Mouse (Mus musculus) embryonic facial prominence, embryonic 11.5 days (tissue): Measurements from ENCODE around the gene Mcm9. TPM values are rescaled to one million over a fixed set of nuclear protein-coding genes. Genes with fewer than 3 reads are reported as not detected.
A peak's percentile ranks its signal among the peaks of the same experiment; 100 is the strongest.
"Not testable (repeated sequence)": the region's sequence is repeated elsewhere in the genome, so short reads cannot be mapped to it uniquely, and the experiment has no call there.

Experiments
- ATAC-seq: fragments of 200-750 bp; cut with Nextera tagmentation; replicated peaks from 2 replicates; pipeline ENCODE4 v1.8.0; 2017; ENCODE audit warnings: low read depth; ENCODE audit not compliant: insufficient number of reproducible peaks, low FRiP score, low TSS enrichment
- DNase-seq: peaks from one replicate; pipeline ENCODE4 v3.0.0-alpha.2; 2015; ENCODE audit warnings: low spot score
- H3K27ac ChIP-seq: fragments of 300-500 bp; sonication (generic); replicated peaks from 2 replicates; pipeline ENCODE4 v1.5.1; 2014; ENCODE audit warnings: mild to moderate bottlenecking, low read depth, low read length, control low read depth
- H3K27me3 ChIP-seq: fragments of 300-500 bp; sonication (generic); 2 replicates; pipeline ENCODE4 v1.6.1; 2014; ENCODE audit warnings: mild to moderate bottlenecking, low read length, moderate library complexity, mixed read lengths; ENCODE audit not compliant: control insufficient read depth, insufficient read depth
- H3K36me3 ChIP-seq: fragments of 300-500 bp; sonication (generic); replicated peaks from 2 replicates; pipeline ENCODE4 v1.6.1; 2014; ENCODE audit warnings: low read depth, mild to moderate bottlenecking, low read length, moderate library complexity, mixed read lengths; ENCODE audit not compliant: control insufficient read depth, insufficient read depth
- H3K4me1 ChIP-seq: fragments of 300-500 bp; sonication (generic); 2 replicates; pipeline ENCODE4 v1.6.1; 2014; ENCODE audit warnings: low read length, mixed read lengths; ENCODE audit not compliant: control insufficient read depth, insufficient read depth
- H3K4me2 ChIP-seq: fragments of 300-500 bp; sonication (generic); 2 replicates; pipeline ENCODE4 v1.6.1; 2014; ENCODE audit warnings: low read depth, mild to moderate bottlenecking, control low read depth, low read length, moderate library complexity
- H3K4me3 ChIP-seq: fragments of 300-500 bp; sonication (generic); 2 replicates; pipeline ENCODE4 v1.5.1; 2014; ENCODE audit warnings: low read depth, low read length, control low read depth
- H3K9ac ChIP-seq: fragments of 300-500 bp; sonication (generic); replicated peaks from 2 replicates; pipeline ENCODE4 v1.6.1; 2014; ENCODE audit warnings: mild to moderate bottlenecking, control low read depth, low read length
- H3K9me3 ChIP-seq: fragments of 300-500 bp; sonication (generic); replicated peaks from 2 replicates; pipeline ENCODE4 v1.6.1; 2016; ENCODE audit warnings: mild to moderate bottlenecking, low read length, inconsistent platforms, mixed read lengths; ENCODE audit not compliant: control insufficient read depth
- WGBS: fragments of 180-500 bp; shearing (Covaris S2); extraction: QIAGEN DNeasy Blood & Tissue Kit; methylation state at CpG from one replicate; pipeline ENCODE4 v1.1.7; 2014; 5-methylcytosine and 5-hydroxymethylcytosine counted together
- polyA plus RNA-seq: library from polyadenylated mRNA; unstranded; fragments of >200 nt; fragmentation: Nextera tagmentation; extraction: Ambion mirVana; gene quantifications from 2 replicates; pipeline ENCODE4 v1.2.1, GENCODE M21; 2014

Gene Mcm9
- polyA plus RNA-seq, result 16.2 and 18.2 TPM in 2 replicates

GRCm38 (mm10) chr10:53630339-53630738 lies at the start of gene Mcm9:
Mcm9 (minus strand) TSS chr10:53630439.
- Histone ChIP-seq H3K27ac (peak within 1 kb of the TSS; percentile 92), H3K4me2 (peak within 1 kb of the TSS; percentile 40), H3K4me3 (peak within 1 kb of the TSS; percentile 75), H3K9ac (peak within 1 kb of the TSS; percentile 82)
- ATAC-seq, H3K27me3 ChIP-seq, H3K36me3 ChIP-seq, H3K4me1 ChIP-seq, H3K9me3 ChIP-seq: not testable (repeated sequence)
- 55% methylated on average over 10 of the region's 10 CpGs for WGBS
- peak; percentile 8 for DNase-seq

GRCm38 (mm10) chr10:53661788-53662187 lies 31.5 kb upstream of the Mcm9 start:
- 77% methylated on average over 4 of the region's 4 CpGs for WGBS
- no peaks in the 10 kb centered on the region for H3K9me3 ChIP-seq
- H3K4me2 ChIP-seq, result no peak overlapping the region
- H3K36me3 ChIP-seq, result no peaks in the 10 kb centered on the region
- H3K27ac ChIP-seq, result no peak overlapping the region
- H3K4me3 ChIP-seq, result no peak overlapping the region
- H3K27me3 ChIP-seq, result no peaks in the 10 kb centered on the region
- ATAC-seq (no peak), DNase-seq (no peak)
- H3K4me1 ChIP-seq, result no peaks in the 10 kb centered on the region
- H3K9ac ChIP-seq, result no peak overlapping the region

- H3K27ac ChIP-seq, H3K4me2 ChIP-seq, H3K9ac ChIP-seq, H3K27me3 ChIP-seq, H3K4me1 ChIP-seq, H3K36me3 ChIP-seq, H3K4me3 ChIP-seq, ATAC-seq, H3K9me3 ChIP-seq, DNase-seq: not testable (repeated sequence)
- WGBS, result 78% methylated on average over 5 of the region's 5 CpGs
These were observed 24.0 kb upstream of the Mcm9 start for GRCm38 (mm10) chr10:53654239-53654638.

- DNase-seq, result no peak
- ATAC-seq, result no peak
- H3K4me1 ChIP-seq, result no peaks in the 10 kb centered on the region
- no peaks in the 10 kb centered on the region for H3K9me3 ChIP-seq
- H3K36me3 ChIP-seq, result no peaks in the 10 kb centered on the region
- no peak overlapping the region for H3K4me2 ChIP-seq
- WGBS, result 85% methylated on average over 2 of the region's 2 CpGs
- H3K4me3 ChIP-seq, result no peak overlapping the region
- H3K27me3 ChIP-seq, result no peaks in the 10 kb centered on the region
- H3K9ac ChIP-seq, result no peak overlapping the region
- no peak overlapping the region for H3K27ac ChIP-seq
These were observed 20.4 kb upstream of the Mcm9 start for GRCm38 (mm10) chr10:53650683-53651082.

GRCm38 (mm10) chr10:53641507-53641906 lies 11.3 kb upstream of the Mcm9 start:
- no peak for ATAC-seq
- H3K36me3 ChIP-seq, result no peaks in the 10 kb centered on the region
- DNase-seq, result peak; percentile 54

GRCm38 (mm10) chr10:53635246-53635971 lies 5.2 kb upstream of the Mcm9 start:
- WGBS, result 85% methylated on average over 13 of the region's 13 CpGs
- no peaks in the 10 kb centered on the region for H3K9me3 ChIP-seq
- no peak overlapping the region for H3K9ac ChIP-seq
- no peaks in the 10 kb centered on the region for H3K36me3 ChIP-seq
- no peak overlapping the region for H3K27ac ChIP-seq
- H3K4me1 ChIP-seq, result no peaks in the 10 kb centered on the region
- no peak overlapping the region for H3K4me2 ChIP-seq
- no peak overlapping the region for H3K4me3 ChIP-seq
- H3K27me3 ChIP-seq, result no peaks in the 10 kb centered on the region
- no peak for DNase-seq
- ATAC-seq, result no peak

More at GRCm38 (mm10) chr10:53641507-53641906, 11.3 kb upstream of the Mcm9 start:
- Histone ChIP-seq H3K9ac (no peak overlapping the region), H3K27ac (no peak overlapping the region), H3K27me3 (no peaks in the 10 kb centered on the region), H3K4me3 (no peak overlapping the region), H3K4me2 (no peak overlapping the region), H3K4me1 (no peaks in the 10 kb centered on the region), H3K9me3 (no peaks in the 10 kb centered on the region)

GRCm38 (mm10) chr10:53634160-53634559 lies 3.9 kb upstream of the Mcm9 start:
- H3K27me3 ChIP-seq, result no peaks in the 10 kb centered on the region
- H3K9ac ChIP-seq, result no peak overlapping the region
- ATAC-seq (no peak), DNase-seq (no peak)
- WGBS, result 82% methylated on average over 10 of the region's 10 CpGs
- H3K4me2 ChIP-seq, result no peak overlapping the region
- no peaks in the 10 kb centered on the region for H3K9me3 ChIP-seq
- no peaks in the 10 kb centered on the region for H3K36me3 ChIP-seq
- no peak overlapping the region for H3K27ac ChIP-seq
- H3K4me3 ChIP-seq, result no peak overlapping the region
- no peaks in the 10 kb centered on the region for H3K4me1 ChIP-seq

GRCm38 (mm10) chr10:53629918-53630250 lies 355 bp downstream of the Mcm9 start:
- 0% methylated on average over 35 of the region's 35 CpGs for WGBS
- no peaks in the 10 kb centered on the region for H3K36me3 ChIP-seq
- no peaks in the 10 kb centered on the region for H3K27me3 ChIP-seq
- H3K4me3 ChIP-seq, result peak overlapping the region; percentile 75
- H3K4me2 ChIP-seq, result no peak overlapping the region
- DNase-seq, result peak; percentile 98
- H3K27ac ChIP-seq, result peak overlapping the region; percentile 92; the same call in 1 of the 2 replicates
- peak overlapping the region; percentile 82 for H3K9ac ChIP-seq
- ATAC-seq, result peak; percentile 98
- no peaks in the 10 kb centered on the region for H3K4me1 ChIP-seq
- H3K9me3 ChIP-seq, result no peaks in the 10 kb centered on the region
